Mouse (Mus musculus): ENCODE data around the gene 4930595D18Rik.

DNA sequence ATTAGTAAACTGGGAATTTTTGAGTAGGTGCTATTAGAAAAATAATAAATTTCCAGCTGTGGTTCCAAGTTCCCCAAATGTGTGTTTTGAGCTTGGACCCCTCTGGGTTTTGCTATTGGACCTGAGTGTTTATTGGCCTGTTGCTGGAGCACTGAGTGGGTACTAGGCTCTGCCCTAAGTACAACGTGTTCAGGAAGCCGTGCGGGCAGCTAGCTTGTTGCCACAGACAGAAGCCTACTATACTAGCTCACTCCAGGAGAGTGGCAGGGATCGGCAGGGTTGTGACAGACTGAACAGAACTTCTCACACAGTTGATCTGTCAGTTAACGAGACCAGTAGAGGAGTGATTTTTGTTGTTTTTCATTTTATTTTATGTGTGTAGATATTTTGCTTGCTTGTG, 6.1 kb upstream of the 4930595D18Rik start:
- TF ChIP-seq POLR2A (IDR thresholded peaks at IDR 0.05; ENCODE audit: insufficient read length, low read depth), result no peak
- no peak for TF ChIP-seq POLR2AphosphoS2 (IDR thresholded peaks at IDR 0.05; ENCODE audit: insufficient read length, low read depth)
- no peak for TF ChIP-seq E2F4 (IDR thresholded peaks at IDR 0.05; ENCODE audit: insufficient read depth)
- no peak for TF ChIP-seq MAX (IDR thresholded peaks at IDR 0.05; ENCODE audit: low read depth)
- no peak for TF ChIP-seq REST (IDR thresholded peaks at IDR 0.05; ENCODE audit: insufficient read depth, insufficient read length)
- no peak for TF ChIP-seq TCF12 (IDR thresholded peaks at IDR 0.05; ENCODE audit: insufficient read depth, poor library complexity, severe bottlenecking)
- TF ChIP-seq MYOG (IDR thresholded peaks at IDR 0.05; ENCODE audit: control insufficient read depth in 1 of 3, insufficient read depth in 1 of 3, insufficient read length in 2 of 3, low read depth in 2 of 3), result no peak
- no peak for TF ChIP-seq TCF3 (IDR thresholded peaks at IDR 0.05; ENCODE audit: insufficient read length, low read depth)
- no peak for TF ChIP-seq CEBPB (IDR thresholded peaks at IDR 0.05; ENCODE audit: insufficient read depth, poor library complexity, severe bottlenecking)
- no peak for TF ChIP-seq MYOD1 (IDR thresholded peaks at IDR 0.05; ENCODE audit: control insufficient read depth in 1 of 3, insufficient read length in 2 of 3, low read depth in 2 of 3)
- no peak for TF ChIP-seq USF1 (IDR thresholded peaks at IDR 0.05; ENCODE audit: low read depth)
- no peak for TF ChIP-seq SRF (IDR thresholded peaks at IDR 0.05; ENCODE audit: control insufficient read depth, insufficient read length, low read depth)

Data from myocyte (in vitro differentiated cells).